Mouse (Mus musculus) forelimb bud, embryonic 11.5 days (tissue): Measurements from ENCODE around the gene Plcb4.

Experiments
- DNase-seq: peaks from one replicate; pipeline ENCODE4 v3.0.0-alpha.2; 2012; ENCODE audit warnings: low read depth, low spot score

Gene Plcb4

DNA sequence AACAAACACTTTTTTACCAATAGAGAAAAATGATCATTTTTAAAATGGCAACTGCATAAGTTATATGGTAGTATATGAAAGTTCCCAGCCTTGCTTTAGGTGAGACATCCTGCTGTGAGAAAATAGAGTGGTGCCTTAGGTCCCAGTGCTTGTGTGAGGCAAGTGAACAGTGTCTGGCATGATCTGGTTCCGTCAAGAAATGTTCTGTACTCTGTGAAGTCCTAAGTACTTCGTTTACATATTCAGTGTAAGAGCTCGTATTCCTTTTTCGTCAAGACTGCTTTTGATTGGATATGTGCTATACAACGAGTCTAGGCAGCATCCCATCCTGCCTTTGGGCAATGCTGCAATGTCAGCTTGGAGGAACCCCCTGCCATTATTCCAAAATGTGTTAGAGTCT is 342.1 kb downstream of the Plcb4 start:
- no peak for DNase-seq

DNA sequence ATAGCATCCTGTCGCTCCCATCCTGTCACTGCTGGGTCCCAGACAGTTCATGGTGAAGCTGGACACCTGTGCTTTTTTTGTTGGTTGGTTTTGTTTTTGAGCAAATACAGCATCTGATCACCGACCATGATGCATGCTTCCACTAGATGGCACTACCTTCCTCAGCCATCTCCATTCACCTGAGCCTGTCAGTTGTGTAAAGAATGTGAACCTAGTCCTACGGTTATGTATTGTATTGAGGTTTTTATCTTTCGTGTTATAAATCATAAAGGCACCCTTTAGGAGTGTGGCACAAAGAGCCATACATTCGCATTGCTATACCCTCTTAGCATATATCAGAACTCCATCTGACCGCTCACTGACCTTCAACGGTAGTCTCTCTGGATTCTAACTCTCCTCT is 343.3 kb downstream of the Plcb4 start:
- peak; percentile 26 for DNase-seq

DNA sequence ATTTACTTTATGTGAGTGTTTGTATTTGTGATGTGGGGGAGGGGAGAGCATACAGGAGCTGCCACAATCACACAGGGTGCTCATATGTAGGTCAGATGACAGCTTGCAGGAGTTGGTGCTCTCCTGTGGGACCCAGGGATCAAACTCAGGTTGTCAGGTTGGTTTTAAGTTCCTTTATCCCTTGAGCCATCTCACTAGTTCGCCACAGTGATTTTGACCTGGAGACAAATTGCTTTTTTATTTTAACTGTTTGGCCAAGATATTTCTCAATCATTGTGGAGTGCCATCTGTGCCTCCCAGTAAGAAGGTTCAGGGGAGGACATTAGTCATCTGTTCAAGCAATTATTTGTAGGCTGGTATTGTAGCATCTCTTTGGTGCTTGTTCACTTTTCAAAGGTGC is 345.0 kb downstream of the Plcb4 start:
- no peak for DNase-seq

DNA sequence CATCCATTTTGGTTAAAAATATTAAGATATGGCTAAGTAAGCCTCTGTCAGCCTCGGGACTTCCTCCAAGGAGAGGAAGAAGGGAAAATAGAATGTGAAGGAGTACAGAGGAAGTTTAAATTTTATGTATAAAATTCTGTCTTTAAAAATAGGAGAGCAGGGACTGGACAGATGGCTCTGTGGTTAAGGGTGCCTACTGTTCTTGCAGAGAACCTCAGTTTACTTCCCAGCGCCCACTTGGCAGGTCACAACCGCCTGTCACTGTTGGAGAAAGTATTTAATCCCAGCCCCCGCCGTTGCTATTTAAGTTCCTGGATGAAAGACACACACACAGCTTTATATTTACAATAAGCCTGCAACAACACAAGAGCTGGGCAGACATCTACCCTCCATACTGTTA is 347.5 kb downstream of the Plcb4 start:
- no peak for DNase-seq

DNA sequence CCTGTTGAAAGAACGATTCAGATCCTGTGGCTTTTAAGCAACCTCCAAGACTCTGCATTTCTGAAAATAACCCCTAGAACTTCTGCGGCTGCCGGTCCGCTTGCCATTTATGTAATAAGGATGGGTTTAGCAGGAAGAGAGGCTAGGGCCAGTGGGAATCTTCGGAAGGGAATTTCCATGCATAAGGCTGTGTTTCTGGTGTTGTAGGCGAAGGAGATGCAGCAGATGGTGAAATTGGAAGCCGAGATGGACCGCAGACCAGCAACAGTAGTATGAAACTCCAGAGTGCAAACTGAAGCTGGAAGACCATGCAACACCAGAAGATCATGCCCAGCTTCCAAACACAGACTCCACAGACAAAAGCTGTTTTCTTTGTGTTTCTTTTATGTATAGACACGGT is 353.9 kb downstream of the Plcb4 start:
- no peak for DNase-seq

DNA sequence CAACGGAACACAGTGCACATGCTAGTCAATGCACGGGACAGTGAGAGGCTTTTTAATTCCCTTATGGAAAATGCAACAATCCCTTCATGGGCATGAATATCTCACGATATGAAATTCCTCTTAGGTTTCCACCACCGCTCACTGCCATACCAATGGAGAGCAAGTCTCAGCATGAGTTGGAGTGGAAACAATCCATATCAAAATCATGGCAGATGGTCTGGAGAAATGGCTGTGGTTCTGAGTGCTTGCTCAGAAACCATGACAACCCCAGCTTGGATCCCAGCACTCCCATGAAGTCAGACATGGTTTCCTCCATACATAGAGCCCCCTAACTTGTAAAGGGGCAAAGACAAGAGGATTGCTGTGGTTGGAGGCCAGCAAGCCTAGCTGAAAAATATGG is 389.7 kb downstream of the Plcb4 start:
- DNase-seq = no peak

DNA sequence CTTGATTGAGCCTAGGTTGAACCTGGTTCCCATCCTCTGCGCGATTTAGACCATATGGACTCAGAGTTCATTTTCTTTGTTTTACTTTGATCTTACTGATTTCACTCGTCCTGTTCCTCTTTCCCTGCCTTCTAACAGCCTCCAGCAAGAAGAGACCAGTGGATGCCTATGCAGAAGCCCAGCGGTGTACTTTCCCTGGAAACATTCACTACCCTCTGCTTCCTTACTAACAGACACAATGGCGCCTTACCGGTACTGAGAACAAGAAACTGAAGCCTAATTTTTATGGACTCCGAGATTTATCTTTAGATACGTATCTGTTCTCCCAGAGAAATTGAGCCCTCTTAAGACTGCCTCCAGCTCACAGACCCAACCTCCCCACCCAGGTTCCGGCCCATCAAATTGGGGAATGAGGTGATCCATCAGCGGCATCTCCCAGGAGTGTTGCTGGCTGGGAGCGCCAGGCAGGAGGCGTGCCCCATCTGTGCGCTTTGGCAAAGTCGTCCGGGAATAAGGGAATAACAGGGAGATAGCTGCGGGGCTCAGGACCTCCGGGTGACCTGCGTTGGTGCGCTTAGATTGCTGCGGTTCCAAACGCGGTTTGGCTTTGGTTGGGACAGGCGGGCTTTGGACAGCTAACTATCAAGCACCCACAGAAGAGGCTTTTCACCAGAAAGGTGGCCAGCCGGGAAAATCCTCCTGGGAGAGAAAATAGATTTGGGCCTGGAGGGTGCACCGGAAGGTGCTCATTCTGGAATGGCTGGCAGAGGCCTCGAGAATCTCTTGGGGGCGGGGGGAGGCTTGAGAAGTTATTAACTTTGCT is 392.2 kb downstream of the Plcb4 start:
- DNase-seq = no peak

DNA sequence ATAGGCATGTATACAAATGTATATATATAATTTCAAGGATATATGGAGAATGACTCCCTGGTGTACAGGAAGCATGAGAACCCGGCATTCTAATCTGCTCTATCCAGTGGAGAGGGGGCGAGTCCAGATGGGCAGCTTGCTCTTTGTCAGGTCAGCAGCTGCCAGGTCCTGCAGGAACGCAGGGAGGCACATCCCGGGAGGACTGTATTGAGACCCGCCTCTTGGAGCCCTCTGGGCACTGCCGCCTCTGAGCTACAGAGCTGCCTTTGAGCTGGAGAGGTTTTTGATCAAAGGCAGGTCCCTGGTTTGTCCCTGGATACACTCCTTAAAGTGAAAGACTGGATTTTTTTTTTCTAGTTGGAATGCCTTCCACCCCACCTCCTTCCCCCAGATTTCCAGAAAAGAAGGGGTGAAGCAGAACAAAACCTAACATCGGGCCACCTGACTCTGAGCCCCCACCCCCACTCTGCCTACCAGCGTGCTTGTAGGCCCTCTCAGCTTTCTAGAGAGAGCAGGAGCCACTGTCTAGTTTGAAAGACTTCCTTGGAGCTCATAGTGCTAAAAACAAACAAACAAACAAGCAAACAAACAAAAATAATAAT is 393.0 kb downstream of the Plcb4 start, which contains the start of gene Lamp5:
Lamp5 (plus strand) TSS at position 552 of the 602 bp plus-strand sequence.
- peak; percentile 13 for DNase-seq

DNA sequence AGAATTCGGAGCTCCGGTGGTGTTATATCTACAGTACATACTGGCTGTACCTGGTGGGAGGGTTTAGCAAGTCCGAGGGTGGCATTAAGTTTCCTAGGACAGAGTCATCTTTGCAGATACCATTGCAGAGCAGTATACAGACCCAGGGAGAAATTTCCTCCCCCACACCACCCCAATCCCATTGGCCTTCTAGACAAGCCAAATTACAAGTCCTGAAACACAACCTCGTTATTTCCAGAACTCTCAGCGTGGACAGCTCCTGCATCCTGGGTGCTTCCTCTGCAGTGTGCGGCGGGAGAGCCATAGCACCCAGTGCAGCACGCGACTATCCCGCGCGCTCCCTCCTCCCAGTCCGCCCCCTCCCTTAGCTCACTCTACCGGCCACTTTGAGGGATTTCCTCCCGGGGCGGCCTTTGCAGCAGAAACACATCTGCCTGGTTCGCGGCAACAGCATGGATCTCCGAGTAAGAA is 399.1 kb downstream of the Plcb4 start:
- DNase-seq = peak; percentile 17

DNA sequence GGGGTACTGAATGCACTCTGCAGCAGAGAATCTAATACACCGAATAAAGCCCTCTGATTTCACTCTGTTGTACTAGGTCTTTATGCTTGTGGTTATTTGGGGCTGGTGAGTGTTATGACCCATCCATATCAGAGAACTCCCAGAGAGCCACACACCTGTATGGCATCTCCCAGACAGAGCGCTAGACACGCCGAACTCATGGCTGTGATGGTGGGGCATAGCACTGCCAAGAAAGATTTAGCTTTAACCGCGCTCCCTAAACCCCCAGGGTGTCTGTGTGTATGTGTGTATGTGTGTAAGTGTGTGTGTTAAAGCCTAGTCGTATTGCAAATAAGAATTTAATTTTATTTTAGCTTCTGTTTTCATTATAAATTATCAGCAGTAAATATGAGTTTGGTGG is 399.6 kb downstream of the Plcb4 start:
- DNase-seq = peak; percentile 13

DNA sequence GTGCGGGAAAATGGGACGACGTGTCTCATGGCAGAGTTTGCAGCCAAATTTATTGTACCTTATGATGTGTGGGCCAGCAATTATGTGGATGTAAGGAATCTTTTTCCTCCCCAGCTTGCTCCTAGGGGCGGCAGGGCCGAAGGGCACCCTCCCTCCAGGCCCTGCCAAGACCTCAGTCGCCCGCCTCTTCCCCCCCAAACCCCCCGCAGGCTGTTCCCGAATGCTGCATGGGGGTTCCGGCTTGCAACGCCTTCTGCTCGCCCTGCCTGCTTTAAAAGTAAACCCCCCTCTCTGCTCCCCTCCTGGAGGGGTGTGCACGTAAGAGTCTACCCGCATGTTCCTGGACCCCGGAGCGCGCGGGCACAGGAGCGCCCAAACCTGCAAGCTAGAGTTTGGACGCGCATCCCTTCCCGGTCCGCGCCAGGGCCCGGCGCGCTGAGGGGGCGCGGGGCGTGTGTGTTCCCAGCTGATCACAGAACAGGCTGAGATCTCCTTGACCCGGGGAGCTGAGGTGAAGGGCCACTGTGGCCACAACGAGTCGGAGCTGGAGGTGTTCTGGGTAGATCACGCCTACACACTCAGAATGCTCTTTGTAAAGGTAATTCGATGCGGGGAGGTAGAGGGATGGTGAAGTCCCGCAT is 400.3 kb downstream of the Plcb4 start:
- DNase-seq = peak; percentile 13
